Mouse (Mus musculus): Measurements from ENCODE around the gene Gm5737.

The Gm5737 gene

GRCm38 (mm10) chr7:120811834-120812415 lies at the start of gene Gm5737:
TSS of gene Gm5737 (plus strand) at chr7:120812365.
- no peak for DNase-seq

DNA sequence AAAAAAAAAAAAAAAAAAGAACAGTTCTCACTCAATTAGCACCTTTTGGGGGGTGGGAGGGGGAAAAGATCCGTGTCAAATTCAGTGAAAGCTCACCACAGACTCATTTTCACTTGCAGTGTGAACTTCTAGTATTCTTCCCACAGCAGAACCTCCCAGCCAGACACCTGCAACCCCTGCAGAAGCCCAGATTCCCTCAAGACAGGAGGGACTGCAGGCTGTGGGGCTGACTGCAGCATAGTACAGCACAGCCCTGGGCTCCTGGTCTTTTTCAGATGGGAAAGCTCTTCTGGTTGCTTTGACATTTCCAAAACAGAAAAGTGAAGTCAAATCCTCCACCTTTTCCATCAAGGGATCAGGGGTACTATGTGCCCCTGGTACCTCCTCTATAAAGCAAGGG lies 44.8 kb upstream of the Gm5737 start:
- no peak for DNase-seq

- DNase-seq: no peak
Measured at GRCm38 (mm10) chr7:120771389-120771788, 40.8 kb upstream of the Gm5737 start.

GRCm38 (mm10) chr7:120778012-120778411 lies 34.2 kb upstream of the Gm5737 start:
- DNase-seq: no peak

GRCm38 (mm10) chr7:120795544-120795943 lies 16.6 kb upstream of the Gm5737 start:
- no peak for DNase-seq

GRCm38 (mm10) chr7:120796369-120796768 lies 15.8 kb upstream of the Gm5737 start:
- no peak for DNase-seq

- DNase-seq: no peak
Measured at GRCm38 (mm10) chr7:120803268-120803667, 8.9 kb upstream of the Gm5737 start.

GRCm38 (mm10) chr7:120809705-120810104 lies 2.5 kb upstream of the Gm5737 start:
- no peak for DNase-seq

DNA sequence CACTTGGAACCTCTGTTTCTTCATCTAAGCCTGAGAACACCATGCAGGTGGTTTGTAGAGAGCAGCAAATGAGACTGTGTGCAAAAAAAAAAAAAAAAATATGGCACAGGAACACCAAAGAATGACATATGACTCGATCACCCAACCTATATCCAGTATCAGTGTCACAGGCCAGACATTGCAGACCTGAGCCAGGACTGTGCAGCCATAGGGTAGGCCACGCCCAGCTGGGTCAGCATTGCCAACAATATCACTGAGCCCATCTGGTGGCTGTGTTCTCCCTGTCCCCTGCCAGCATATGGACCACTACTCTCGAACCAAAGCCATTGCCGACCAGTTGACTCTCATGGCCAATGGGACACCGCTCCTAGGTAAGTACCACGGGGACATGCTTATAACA lies 5.4 kb downstream of the Gm5737 start:
- no peak for DNase-seq

- no peak for DNase-seq
Measured at GRCm38 (mm10) chr7:120819386-120819785, 7.2 kb downstream of the Gm5737 start.

DNA sequence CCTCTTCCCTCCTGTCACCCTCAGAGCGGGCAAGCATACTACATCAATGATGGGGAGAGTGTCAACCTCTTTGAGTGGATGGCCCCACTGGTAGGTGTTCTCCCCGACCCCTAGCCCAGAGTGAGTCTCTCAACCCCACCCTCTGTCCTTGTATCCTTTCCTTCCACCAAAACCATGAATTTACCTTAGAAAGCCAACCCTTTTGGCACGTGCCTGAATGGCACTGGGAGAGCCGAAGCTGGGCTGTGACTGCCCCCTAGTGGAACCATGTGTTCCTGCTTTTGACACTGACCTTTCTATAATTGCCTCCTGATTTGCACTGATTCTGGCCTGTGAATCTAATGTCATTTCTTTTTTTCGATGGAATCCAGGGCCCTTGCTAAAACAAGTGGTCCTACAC lies 11.1 kb downstream of the Gm5737 start:
- DNase-seq: peak; percentile 65 to 82

- no peak for DNase-seq
Measured at GRCm38 (mm10) chr7:120825097-120825496, 12.9 kb downstream of the Gm5737 start.

- DNase-seq: peak; percentile 56 to 70
Measured at GRCm38 (mm10) chr7:120826408-120826807, 14.2 kb downstream of the Gm5737 start.

GRCm38 (mm10) chr7:120830431-120831381 lies 18.5 kb downstream of the Gm5737 start:
- peak; percentile 85 to 87 for DNase-seq

GRCm38 (mm10) chr7:120834426-120834825 lies 22.3 kb downstream of the Gm5737 start:
- DNase-seq: no peak

- peak; percentile 75 to 84 for DNase-seq
Measured at GRCm38 (mm10) chr7:120834863-120835372, 22.8 kb downstream of the Gm5737 start.

DNA sequence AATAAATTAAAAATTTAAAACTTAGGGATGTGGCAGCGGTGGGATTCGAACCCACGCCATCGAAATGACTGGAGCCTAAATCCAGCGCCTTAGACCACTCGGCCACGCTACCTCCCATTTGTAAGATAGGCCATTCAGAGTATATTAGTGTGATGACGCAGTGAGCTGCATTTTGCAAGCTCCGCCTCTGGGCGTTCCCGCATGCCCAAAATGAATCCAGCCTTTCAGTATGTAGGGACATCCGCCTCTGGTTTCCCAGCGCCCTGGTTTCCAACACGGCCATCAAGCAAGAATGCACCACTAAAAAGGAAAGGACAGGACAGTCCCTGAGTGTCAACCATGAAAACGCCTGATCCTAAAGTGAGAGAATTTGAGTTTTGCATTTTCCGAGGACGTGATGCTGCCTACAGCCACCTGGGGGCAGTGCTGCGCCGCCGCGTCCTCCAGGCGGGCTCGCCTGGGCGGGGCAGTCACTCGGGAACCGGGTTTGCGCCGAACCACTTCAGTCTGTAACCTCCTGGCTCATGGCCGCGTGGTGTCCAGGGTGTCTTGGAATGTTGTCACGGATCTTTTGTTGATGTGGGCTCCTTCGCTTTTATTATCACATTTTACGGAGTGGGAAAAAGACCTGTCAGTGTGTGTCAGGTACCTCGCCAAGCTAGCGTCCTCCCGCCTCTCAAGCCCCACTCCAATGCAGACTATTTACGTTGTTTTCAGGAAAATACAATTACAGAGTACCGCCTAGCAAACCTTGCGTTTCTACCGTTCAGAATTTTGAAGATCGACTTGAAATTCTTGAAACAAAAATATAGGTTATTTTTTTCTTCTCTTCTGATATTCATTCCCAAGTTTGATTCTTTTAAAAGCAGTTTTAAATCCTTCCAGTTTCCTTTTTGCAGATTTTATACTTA lies 23.5 kb downstream of the Gm5737 start:
- peak; percentile 93 to 97 for DNase-seq

- peak in 1 of 2 experiments; percentile 30 for DNase-seq
Measured at GRCm38 (mm10) chr7:120836361-120836760, 24.2 kb downstream of the Gm5737 start.

DNA sequence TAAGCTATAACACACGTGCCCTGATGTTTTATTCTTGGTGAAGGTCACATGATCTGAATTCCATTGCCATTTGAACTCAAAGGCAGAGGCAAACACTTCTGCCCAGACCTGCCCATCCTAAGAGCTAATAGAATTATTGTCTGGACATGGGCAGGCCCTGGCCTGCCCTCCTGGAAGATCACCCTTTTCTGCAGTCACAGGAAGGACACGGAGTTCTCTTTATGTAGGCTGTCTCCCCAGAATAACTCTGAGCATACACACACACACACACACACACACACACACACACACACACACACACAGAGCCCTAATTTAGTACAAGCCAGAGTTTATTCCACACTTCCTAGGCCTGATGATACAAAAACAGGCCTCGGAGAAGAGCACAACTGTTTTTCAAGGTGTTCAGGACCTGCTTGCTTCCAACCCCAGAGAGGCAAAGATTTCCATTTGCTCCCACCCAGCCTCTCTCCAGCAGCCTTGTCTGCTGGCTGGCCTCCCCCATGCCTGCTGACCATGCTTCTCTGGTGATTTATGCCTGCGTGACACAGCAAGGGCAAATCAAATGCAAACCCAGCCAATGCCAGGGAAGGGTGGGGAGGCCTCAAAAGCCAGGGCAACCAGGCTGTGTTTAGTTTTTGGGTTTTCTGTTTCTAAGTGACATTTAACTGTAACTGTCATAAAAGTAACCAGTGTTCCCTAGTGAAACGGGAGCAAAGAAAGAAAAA lies 26.4 kb downstream of the Gm5737 start:
- DNase-seq: peak in 1 of 2 experiments; percentile 41

- DNase-seq: no peak
Measured at GRCm38 (mm10) chr7:120839786-120840185, 27.6 kb downstream of the Gm5737 start.

DNA sequence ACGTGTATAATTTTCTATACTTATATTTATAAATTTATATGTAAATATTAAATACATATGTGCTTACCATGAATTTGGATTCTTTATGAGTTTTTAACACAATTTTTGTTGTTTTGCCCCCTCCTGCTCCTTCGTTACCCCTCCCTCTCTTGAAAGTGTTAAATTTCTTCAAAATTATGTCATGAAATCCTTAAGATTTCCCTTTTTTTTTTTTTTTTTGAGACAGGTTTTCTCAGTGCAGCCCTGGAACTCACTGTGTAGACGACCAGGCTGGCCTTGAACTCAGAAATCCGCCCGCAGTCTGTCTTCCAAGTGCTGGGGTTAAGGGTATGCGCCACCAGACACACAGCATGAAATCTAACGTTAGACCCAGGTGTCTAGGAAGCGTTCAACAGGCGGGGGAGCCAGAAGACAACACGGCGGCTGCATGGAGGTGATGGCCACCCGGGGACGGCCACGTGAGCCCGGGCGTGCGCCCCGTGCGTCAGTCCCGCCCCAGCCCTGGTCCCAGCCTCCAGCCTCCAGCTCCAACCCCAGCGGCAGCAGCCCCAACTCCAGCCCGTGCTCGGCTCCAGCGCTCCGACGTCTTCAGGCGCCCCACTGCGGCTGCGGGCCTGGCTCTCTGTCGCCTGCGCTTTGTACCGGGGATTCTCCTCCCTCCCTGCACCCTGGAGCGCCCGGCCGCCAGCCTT lies 30.3 kb downstream of the Gm5737 start, which contains the start of gene Eef2k:
Gene Eef2k, plus strand, starts transcription at position 487 of the 692 bp plus-strand sequence.
- peak; percentile 83 to 94 for DNase-seq
